Mouse (Mus musculus) heart, embryonic 14.5 days (tissue): ENCODE results near the gene Crip2. TPM values are rescaled to one million over a fixed set of nuclear protein-coding genes. Genes with fewer than 3 reads are reported as not detected.

Experiments used
- ATAC-seq: fragments of 200-750 bp; cut with Nextera tagmentation; 2 replicates; pipeline ENCODE4 v1.8.0; 2017; ENCODE audit warnings: low read depth, moderate TSS enrichment; ENCODE audit not compliant: insufficient number of reproducible peaks, insufficient read depth, low FRiP score
- H3K27ac ChIP-seq, 2 experiments: fragments of 200-500 bp in 1 of 2; fragments of 300-500 bp in 1 of 2; sonication (generic) in 1 of 2; replicated peaks in 1 of 2; 2 replicates each; pipeline ENCODE4 v1.5.1; 2012 to 2014; ENCODE audit warnings: low read depth in 2 of 2, low read length in 2 of 2, control low read depth in 1 of 2, mild to moderate bottlenecking in 1 of 2, mixed read lengths in 1 of 2; ENCODE audit not compliant: control insufficient read depth in 1 of 2, insufficient read depth in 1 of 2
- H3K27me3 ChIP-seq: fragments of 300-500 bp; sonication (generic); 2 replicates; pipeline ENCODE4 v1.6.1; 2014; ENCODE audit warnings: mild to moderate bottlenecking, low read length, control low read depth; ENCODE audit not compliant: control insufficient read depth, insufficient read depth
- H3K36me3 ChIP-seq: fragments of 300-500 bp; sonication (generic); 2 replicates; pipeline ENCODE4 v1.6.1; 2014; ENCODE audit warnings: mild to moderate bottlenecking, control low read depth, low read length, mixed read lengths; ENCODE audit not compliant: control insufficient read depth, insufficient read depth
- H3K4me1 ChIP-seq, 2 experiments: fragments of 200-500 bp in 1 of 2; fragments of 300-500 bp in 1 of 2; sonication (generic) in 1 of 2; 2 replicates each; pipeline ENCODE4 v1.6.1; 2012 to 2014; ENCODE audit warnings: low read length in 2 of 2, control low read depth in 1 of 2, mixed read lengths in 1 of 2; ENCODE audit not compliant: control insufficient read depth in 2 of 2, insufficient read depth in 2 of 2
- H3K4me2 ChIP-seq: fragments of 300-500 bp; sonication (generic); 2 replicates; pipeline ENCODE4 v1.6.1; 2014; ENCODE audit warnings: mild to moderate bottlenecking, low read length
- H3K4me3 ChIP-seq, 2 experiments: fragments of 200-500 bp in 1 of 2; fragments of 300-500 bp in 1 of 2; sonication (generic) in 1 of 2; 2 replicates each; pipeline ENCODE4 v1.5.1; 2012 to 2014; ENCODE audit warnings: low read length in 2 of 2, mild to moderate bottlenecking in 2 of 2, control low read depth in 1 of 2, low read depth in 1 of 2, moderate library complexity in 1 of 2; ENCODE audit not compliant: control insufficient read depth in 1 of 2, insufficient read depth in 1 of 2
- H3K9ac ChIP-seq: fragments of 300-500 bp; sonication (generic); 2 replicates; pipeline ENCODE4 v1.6.1; 2014; ENCODE audit warnings: mild to moderate bottlenecking, low read length
- H3K9me3 ChIP-seq: fragments of 300-500 bp; sonication (generic); 2 replicates; pipeline ENCODE4 v1.6.1; 2016; ENCODE audit warnings: low read length, control low read depth; ENCODE audit not compliant: control insufficient read depth
- WGBS: fragments of 180-500 bp; shearing (Covaris S2); extraction: QIAGEN DNeasy Blood & Tissue Kit; methylation state at CpG from one replicate; pipeline ENCODE4 v1.1.7; 2014; 5-methylcytosine and 5-hydroxymethylcytosine counted together
- polyA plus RNA-seq: library from polyadenylated mRNA; unstranded; fragments of >200 nt; fragmentation: Nextera tagmentation; extraction: Ambion mirVana; gene quantifications from 2 replicates; pipeline ENCODE4 v1.2.1, GENCODE M21; 2014

Gene Crip2
- polyA plus RNA-seq = 1,706 and 1,786 TPM in 2 replicates

DNA sequence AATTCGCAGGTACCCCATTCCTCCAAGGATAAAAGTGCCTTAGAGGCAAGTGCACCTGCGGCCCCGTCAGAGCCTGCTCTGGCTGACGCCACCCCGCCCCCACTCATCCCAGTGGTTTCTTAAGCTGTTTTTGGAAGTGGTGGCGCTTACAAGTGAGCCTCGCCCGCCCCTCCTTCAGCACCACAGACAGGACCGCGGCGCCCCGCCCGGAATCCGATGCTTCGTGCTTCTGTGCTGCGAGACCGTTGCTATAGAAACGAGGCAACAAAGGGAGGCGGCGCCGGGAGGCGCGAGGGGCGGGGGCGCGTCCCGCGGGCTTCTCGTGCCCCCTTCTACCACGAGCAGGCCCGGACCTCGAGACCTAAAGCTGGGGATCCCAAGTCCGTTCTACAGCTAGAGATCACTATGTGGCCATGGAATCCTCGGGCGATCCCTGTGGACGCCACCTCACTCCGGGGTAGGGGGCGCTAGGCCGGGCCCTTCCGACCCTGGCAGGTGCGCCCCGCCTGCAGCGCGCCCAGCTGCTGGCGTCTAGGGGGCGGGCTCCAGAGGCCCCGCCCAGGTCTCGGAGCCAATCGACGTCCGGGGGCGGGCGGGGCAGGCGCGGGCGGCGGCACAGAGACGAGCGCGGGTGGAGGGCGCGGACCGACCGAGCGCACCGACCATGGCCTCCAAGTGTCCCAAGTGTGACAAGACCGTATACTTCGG, at the start of gene Crip2:
Crip2 (plus strand) TSS at position 329 of the 708 bp plus-strand sequence.
- peaks cover 66% of the 10 kb centered on the region for H3K36me3 ChIP-seq
- H3K9ac ChIP-seq = peak within 1 kb of the TSS; percentile 99
- peaks cover 59 to 71% of the 10 kb centered on the region in 2 experiments for H3K4me1 ChIP-seq
- H3K27me3 ChIP-seq = no peaks in the 10 kb centered on the region
- no peaks in the 10 kb centered on the region for H3K9me3 ChIP-seq
- H3K4me2 ChIP-seq = peak within 1 kb of the TSS; percentile 96
- peak within 1 kb of the TSS; percentile 97 to 99 for H3K27ac ChIP-seq
- WGBS = under 1% methylated on average over 65 of the region's 68 CpGs
- peak; percentile 80 for ATAC-seq
- H3K4me3 ChIP-seq = peak within 1 kb of the TSS; percentile 75 to 91

DNA sequence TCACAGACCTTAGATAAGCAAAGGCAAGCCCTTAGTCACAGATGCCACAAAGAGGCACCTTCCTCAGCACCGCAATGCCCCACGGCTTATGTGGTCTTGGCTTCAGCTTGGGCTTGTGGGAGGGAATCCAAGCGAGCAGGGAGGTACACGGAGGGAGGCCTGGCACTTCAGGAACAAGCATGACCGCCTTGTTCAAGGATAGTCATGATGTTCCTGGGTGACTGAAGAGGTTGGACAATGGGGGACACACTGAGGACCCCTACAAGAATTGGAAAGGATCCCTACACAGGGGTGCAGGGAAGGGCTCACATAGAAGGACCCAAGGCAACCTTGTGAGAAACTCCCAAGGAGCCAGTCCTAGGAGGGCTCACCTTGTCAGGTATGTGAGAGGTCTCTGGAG, 43.0 kb upstream of the Crip2 start:
- Histone ChIP-seq H3K27ac (no peak overlapping the region), H3K9me3 (no peaks in the 10 kb centered on the region), H3K27me3 (no peaks in the 10 kb centered on the region), H3K9ac (no peak overlapping the region), H3K36me3 (no peaks in the 10 kb centered on the region), H3K4me2 (no peak overlapping the region), H3K4me3 (no peak overlapping the region), H3K4me1 (peaks cover 26 to 32% of the 10 kb centered on the region in 2 experiments)
- no peak for ATAC-seq
- 71% methylated on average over 5 of the region's 5 CpGs for WGBS

DNA sequence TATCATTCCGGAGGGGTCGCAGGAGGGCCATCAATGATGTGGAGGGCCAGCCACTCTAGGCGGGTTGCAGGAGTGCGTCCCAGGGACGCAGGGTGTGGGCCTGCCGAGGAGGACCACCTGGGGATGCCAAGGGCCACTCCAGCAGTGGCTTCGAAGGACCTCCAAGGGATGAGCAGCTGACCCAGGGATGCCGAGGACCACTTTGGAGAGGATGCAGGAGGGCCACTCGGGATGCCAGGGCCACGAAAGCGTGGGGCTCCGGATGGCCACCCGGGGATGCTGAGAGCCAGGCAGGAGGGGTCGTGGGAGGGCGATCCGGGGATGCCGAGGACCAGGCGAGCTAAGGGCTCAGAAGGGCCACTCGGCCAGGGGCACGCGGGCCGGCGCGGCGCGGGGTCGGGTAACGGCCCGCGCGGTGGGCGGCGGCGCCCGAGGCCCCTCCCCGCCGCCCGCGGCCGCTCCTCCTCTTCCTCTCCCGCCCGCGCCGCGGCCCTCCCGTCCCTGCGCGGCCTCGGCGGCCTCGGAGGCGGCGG, 42.2 kb upstream of the Crip2 start, which contains the start of gene Mta1:
Mta1 (plus strand) TSS at position 530 of the 533 bp plus-strand sequence.
- peak within 1 kb of the TSS; percentile 89 for H3K4me2 ChIP-seq
- H3K4me1 ChIP-seq = peaks cover 26 to 37% of the 10 kb centered on the region in 2 experiments
- H3K9ac ChIP-seq = peak within 1 kb of the TSS; percentile 97
- H3K36me3 ChIP-seq = no peaks in the 10 kb centered on the region
- H3K27me3 ChIP-seq = no peaks in the 10 kb centered on the region
- peak within 1 kb of the TSS; percentile 68 to 97 for H3K4me3 ChIP-seq
- no peaks in the 10 kb centered on the region for H3K9me3 ChIP-seq
- H3K27ac ChIP-seq = peak within 1 kb of the TSS; percentile 6 to 84; a peak in 3 of 4 replicates
- ATAC-seq = peak; percentile 37; the same call in 1 of the 2 replicates
- under 1% methylated on average over 26 of the region's 53 CpGs for WGBS

DNA sequence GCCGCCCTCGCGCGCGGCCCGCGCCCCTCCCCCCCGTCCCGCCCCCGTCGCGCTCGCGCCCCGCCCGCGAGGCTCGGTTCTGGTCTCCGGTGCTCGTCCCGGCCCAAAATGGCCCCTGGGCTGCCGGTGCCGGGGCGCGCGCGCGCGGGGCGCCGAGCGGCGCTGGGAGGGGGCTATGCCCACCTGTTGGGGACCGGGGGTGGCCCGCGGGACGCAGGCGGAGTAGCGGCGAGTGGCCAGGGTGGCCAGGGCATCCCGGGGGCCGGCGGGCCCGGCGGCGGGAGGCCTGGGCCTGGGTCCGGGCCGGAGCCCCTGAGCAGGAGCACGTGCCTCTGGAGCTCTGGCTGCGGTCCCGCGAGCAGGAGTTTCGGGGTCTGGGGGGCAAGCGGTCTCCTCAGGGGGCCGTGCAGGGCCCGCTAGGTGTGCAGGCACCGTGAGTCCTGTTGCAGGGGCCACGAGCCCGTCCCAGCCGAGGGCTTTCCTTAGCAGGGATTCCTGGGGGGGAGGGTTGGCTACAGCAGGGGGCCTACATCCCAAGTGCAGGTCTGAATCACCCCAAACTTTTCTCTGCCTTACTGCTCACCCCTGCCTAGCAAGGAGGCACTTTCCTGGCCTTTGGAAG, 41.4 kb upstream of the Crip2 start:
- Histone ChIP-seq H3K9me3 (no peaks in the 10 kb centered on the region), H3K27ac (peak overlapping the region in 1 of 2 experiments; percentile 84; a peak in 2 of 4 replicates), H3K9ac (peak overlapping the region; percentile 97), H3K36me3 (0 out of 2 replicates have a peak, but pooled peaks cover 3% of the 10 kb centered on the region), H3K27me3 (no peaks in the 10 kb centered on the region), H3K4me1 (peaks cover 27 to 44% of the 10 kb centered on the region in 2 experiments), H3K4me2 (peak overlapping the region; percentile 89), H3K4me3 (peak overlapping the region; percentile 68 to 97)
- peak; percentile 8; the same call in 1 of the 2 replicates for ATAC-seq
- WGBS = under 1% methylated on average over 49 of the region's 60 CpGs

DNA sequence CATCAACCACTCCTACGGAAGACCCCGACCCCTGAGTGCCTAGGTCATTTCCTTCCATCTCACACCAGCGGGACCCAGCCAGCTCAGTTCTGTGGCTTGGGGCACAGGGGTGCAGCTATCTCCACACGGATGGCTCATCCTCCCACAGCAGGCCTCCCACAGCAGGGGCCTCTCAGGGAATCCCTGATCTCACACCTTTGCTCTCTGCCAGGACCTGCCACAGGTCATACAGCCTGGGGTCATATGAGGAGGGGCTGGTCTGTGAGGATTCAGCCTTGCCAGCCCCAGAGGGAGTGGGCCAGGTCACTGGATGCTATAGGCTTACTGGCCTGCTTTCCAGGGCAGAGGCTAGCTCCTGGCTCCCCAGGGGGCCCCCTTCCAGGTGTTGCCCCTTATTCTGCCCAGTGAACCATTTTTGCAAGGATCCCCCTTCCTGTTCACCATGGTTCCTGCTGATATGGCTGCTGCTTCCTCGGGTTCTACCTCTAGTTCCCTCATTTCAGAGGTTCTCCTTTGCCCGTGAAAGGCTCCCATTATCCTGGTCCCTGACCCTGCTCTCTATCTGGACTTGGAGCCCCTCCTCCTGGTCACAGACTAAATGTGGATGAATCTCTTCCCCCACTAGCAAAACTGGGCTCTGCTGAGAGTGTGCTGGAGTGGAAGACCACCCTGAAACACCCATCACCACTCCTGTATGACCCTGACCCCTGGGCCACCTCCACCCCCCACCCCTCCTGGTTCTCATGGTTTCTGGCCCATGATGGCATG, 40.4 kb upstream of the Crip2 start:
- Histone ChIP-seq H3K27me3 (no peaks in the 10 kb centered on the region), H3K4me3 (peak overlapping the region; percentile 68 to 97), H3K9me3 (no peaks in the 10 kb centered on the region), H3K4me2 (peak overlapping the region; percentile 89), H3K4me1 (peaks cover 30 to 49% of the 10 kb centered on the region in 2 experiments), H3K9ac (peak overlapping the region; percentile 97), H3K27ac (peak overlapping the region in 1 of 2 experiments; percentile 84; a peak in 2 of 4 replicates), H3K36me3 (0 out of 2 replicates have a peak, but pooled peaks cover 3% of the 10 kb centered on the region)
- 33% methylated on average over 6 of the region's 6 CpGs for WGBS
- no peak for ATAC-seq

DNA sequence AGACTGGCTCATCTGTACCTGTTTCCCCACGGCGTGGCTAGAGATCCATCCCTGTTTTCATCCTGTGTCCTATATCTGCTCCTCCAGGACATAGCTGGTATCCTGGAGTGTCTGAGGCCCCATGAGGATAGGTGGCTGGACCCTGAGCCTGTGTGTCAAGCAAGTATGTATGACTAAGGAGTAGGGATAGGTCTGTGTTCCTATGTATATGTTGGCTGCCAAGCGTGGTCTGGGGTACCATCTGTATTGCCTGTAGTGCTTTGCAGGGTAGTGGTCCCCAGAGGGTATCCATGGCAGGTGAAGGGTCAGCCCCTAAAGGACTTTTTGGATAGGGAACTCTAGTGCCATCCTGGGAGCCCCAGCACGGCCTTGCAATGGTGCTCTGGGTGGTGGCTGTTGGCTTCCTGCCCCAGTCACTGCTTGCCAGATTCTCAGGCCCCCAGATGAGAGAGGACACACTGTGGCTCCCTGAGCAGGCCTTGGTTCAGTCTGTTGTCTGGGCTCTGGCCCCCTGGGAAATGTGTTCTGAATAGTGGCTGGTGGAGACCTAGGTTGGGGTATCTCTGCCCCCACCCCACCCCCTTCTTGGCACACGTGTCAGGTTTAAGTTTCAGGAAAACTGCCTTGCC, 39.5 kb upstream of the Crip2 start:
- Histone ChIP-seq H3K9ac (peak overlapping the region; percentile 97; the same call in 1 of the 2 replicates), H3K27me3 (no peaks in the 10 kb centered on the region), H3K4me1 (peaks cover 30 to 49% of the 10 kb centered on the region in 2 experiments), H3K9me3 (no peaks in the 10 kb centered on the region), H3K36me3 (0 out of 2 replicates have a peak, but pooled peaks cover 3% of the 10 kb centered on the region), H3K27ac (peak overlapping the region in 1 of 2 experiments; percentile 43; a peak in 2 of 4 replicates), H3K4me3 (no peak overlapping the region), H3K4me2 (no peak overlapping the region; the same call in 1 of the 2 replicates)
- no peak for ATAC-seq
- 68% methylated on average over 5 of the region's 5 CpGs for WGBS
